Mouse (Mus musculus): Measurements from ENCODE around the gene Dnajc10. TPM values are rescaled to one million over a fixed set of nuclear protein-coding genes. Genes with fewer than 3 reads are reported as not detected.
A peak's percentile ranks its signal among the peaks of the same experiment; 100 is the strongest.

Dnajc10 gene
- polyA plus RNA-seq, 1 experiment from 2014 or later = 47.2 TPM

DNA sequence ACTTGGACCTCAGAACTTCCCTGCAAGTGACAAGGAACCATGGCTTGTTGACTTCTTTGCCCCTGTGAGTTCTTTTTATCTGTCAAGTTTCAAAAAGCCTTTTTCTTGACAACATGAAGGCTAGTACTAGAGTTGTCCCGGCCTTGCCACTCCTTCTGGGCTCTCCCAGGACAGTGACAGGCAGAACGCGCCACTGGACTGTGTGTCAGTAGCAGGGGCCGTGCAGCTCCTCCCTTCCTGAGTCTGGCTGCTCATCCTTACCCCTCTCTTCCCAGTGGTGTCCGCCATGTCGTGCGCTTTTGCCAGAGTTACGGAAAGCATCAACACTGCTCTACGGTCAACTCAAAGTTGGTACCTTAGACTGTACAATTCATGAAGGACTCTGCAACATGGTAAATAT, 25.3 kb downstream of the Dnajc10 start:
- 96% methylated on average over 9 of the region's 9 CpGs for WGBS
- no peak overlapping the region for H3K27ac ChIP-seq
- H3K4me2 ChIP-seq = no peak overlapping the region
- H3K36me3 ChIP-seq = peaks cover 80% of the 10 kb centered on the region
- H3K4me3 ChIP-seq = no peak overlapping the region
- no peak overlapping the region for H3K9ac ChIP-seq
- no peaks in the 10 kb centered on the region for H3K27me3 ChIP-seq
- H3K4me1 ChIP-seq (replicated peaks) = no peaks in the 10 kb centered on the region
- no peaks in the 10 kb centered on the region for H3K9me3 ChIP-seq (replicated peaks)
- no peak for ATAC-seq (replicated peaks; ENCODE audit: insufficient number of reproducible peaks, insufficient read depth, low FRiP score, low read depth)

- Histone ChIP-seq H3K4me1 (replicated peaks) (peaks cover 9% of the 10 kb centered on the region), H3K4me2 (no peak overlapping the region), H3K9me3 (replicated peaks) (no peaks in the 10 kb centered on the region), H3K27me3 (no peaks in the 10 kb centered on the region), H3K27ac (no peak overlapping the region), H3K4me3 (no peak overlapping the region), H3K9ac (no peak overlapping the region), H3K36me3 (peaks cover 31% of the 10 kb centered on the region)
- 76% methylated on average over 4 of the region's 4 CpGs for WGBS
- no peak for ATAC-seq (replicated peaks; ENCODE audit: insufficient number of reproducible peaks, insufficient read depth, low FRiP score, low read depth)
Measured at GRCm38 (mm10) chr2:80354531-80354930, 39.3 kb downstream of the Dnajc10 start.

DNA sequence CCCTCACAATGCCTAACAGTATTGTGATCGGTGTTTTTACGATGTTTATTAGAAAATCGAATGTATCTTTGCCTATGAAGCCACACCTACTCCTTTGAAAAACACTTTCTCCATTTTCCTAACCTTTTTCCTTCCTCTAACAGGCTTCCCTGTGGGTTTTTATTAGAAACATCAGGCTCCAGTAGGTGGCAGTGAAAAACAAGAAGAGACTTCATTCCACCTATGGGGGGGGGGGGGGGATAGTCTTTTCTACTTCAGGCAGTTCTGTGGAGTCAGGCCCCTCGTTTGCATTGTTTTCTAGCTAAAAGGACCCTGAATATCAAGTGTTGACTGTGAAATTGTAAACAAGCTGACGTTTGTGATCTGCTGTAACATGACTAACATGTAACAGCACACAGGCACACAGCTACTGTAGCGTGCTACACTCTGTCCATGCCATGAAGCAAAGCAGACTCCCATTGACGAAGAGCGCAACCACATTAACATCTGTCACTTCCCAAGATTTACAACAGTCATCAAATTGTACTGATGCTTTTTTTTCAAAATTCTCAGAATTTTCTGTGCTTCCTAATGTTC, 41.5 kb downstream of the Dnajc10 start:
- H3K27me3 ChIP-seq = no peaks in the 10 kb centered on the region
- H3K4me2 ChIP-seq = no peak overlapping the region
- H3K4me1 ChIP-seq (replicated peaks) = peaks cover 9% of the 10 kb centered on the region
- H3K4me3 ChIP-seq = no peak overlapping the region
- peaks cover 20% of the 10 kb centered on the region for H3K36me3 ChIP-seq
- H3K27ac ChIP-seq = no peak overlapping the region
- no peak overlapping the region for H3K9ac ChIP-seq
- no peak for ATAC-seq (replicated peaks; ENCODE audit: insufficient number of reproducible peaks, insufficient read depth, low FRiP score, low read depth)
- 55% methylated on average over 8 of the region's 8 CpGs for WGBS
- no peaks in the 10 kb centered on the region for H3K9me3 ChIP-seq (replicated peaks)

DNA sequence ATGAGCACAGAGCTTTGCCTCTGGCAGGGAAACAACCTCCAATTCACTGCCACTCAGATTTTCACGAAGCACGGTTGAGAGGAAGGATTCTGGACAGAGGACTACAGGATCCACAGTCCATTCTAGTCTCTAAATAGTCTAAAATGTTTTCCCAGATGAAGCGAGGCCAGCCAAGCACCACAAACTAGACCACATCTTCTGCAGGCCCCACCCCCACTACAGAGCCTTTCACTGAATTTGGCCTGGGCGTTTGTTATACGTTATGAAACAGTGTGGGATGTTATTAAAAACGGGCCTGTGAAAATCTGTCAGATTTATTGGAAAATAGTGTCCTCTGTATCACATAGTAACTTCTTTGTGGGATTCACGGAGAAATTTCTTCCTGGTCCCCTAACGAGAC, 56.2 kb downstream of the Dnajc10 start:
- Histone ChIP-seq H3K27me3 (no peaks in the 10 kb centered on the region), H3K4me3 (no peak overlapping the region), H3K4me2 (no peak overlapping the region), H3K4me1 (replicated peaks) (no peaks in the 10 kb centered on the region), H3K27ac (no peak overlapping the region), H3K9me3 (replicated peaks) (no peaks in the 10 kb centered on the region), H3K9ac (no peak overlapping the region), H3K36me3 (no peaks in the 10 kb centered on the region)
- ATAC-seq (replicated peaks; ENCODE audit: insufficient number of reproducible peaks, insufficient read depth, low FRiP score, low read depth) = no peak
- 79% methylated on average over 8 of the region's 8 CpGs for WGBS

- Histone ChIP-seq H3K4me2 (no peak overlapping the region), H3K4me3 (no peak overlapping the region), H3K27ac (no peak overlapping the region), H3K27me3 (no peaks in the 10 kb centered on the region), H3K9me3 (replicated peaks) (no peaks in the 10 kb centered on the region), H3K36me3 (no peaks in the 10 kb centered on the region), H3K4me1 (replicated peaks) (no peaks in the 10 kb centered on the region), H3K9ac (no peak overlapping the region)
- no peak for ATAC-seq (replicated peaks; ENCODE audit: insufficient number of reproducible peaks, insufficient read depth, low FRiP score, low read depth)
Measured at GRCm38 (mm10) chr2:80374892-80375291, 59.6 kb downstream of the Dnajc10 start.

DNA sequence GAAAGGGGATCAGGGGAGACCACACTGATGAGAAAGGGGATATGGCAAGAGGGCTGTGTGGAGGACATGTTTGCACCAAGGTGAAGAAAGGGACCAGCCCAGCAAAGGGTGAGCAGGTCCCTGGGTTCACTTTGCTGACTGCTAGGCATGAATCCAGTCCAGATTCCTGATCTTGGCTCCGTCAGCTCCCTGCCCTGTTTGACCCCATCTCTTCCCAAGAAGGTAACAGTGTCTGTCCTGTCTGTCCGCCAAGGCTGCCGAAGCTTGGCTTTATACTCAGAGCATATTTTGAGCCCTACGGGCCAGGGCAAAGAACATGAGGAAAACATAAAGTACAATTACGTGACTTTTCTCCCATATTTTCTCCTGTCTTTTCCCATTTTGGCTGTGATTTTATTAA, 64.6 kb downstream of the Dnajc10 start:
- no peak overlapping the region for H3K4me2 ChIP-seq
- H3K36me3 ChIP-seq = no peaks in the 10 kb centered on the region
- 83% methylated on average over 5 of the region's 5 CpGs for WGBS
- no peak overlapping the region for H3K27ac ChIP-seq
- H3K4me3 ChIP-seq = no peak overlapping the region
- ATAC-seq (replicated peaks; ENCODE audit: insufficient number of reproducible peaks, insufficient read depth, low FRiP score, low read depth) = no peak
- H3K9ac ChIP-seq = no peak overlapping the region
- H3K27me3 ChIP-seq = no peaks in the 10 kb centered on the region
- H3K4me1 ChIP-seq (replicated peaks) = no peaks in the 10 kb centered on the region
- H3K9me3 ChIP-seq (replicated peaks) = no peaks in the 10 kb centered on the region

GRCm38 (mm10) chr2:80384447-80384846, 69.2 kb downstream of the Dnajc10 start:
- no peak for ATAC-seq (replicated peaks; ENCODE audit: insufficient number of reproducible peaks, insufficient read depth, low FRiP score, low read depth)
- WGBS = 45% methylated on average over 4 of the region's 4 CpGs
- Histone ChIP-seq H3K27ac (no peak overlapping the region), H3K27me3 (no peaks in the 10 kb centered on the region), H3K36me3 (no peaks in the 10 kb centered on the region), H3K4me1 (replicated peaks) (peaks cover 8% of the 10 kb centered on the region), H3K9me3 (replicated peaks) (no peaks in the 10 kb centered on the region), H3K4me3 (no peak overlapping the region), H3K9ac (no peak overlapping the region), H3K4me2 (no peak overlapping the region)

DNA sequence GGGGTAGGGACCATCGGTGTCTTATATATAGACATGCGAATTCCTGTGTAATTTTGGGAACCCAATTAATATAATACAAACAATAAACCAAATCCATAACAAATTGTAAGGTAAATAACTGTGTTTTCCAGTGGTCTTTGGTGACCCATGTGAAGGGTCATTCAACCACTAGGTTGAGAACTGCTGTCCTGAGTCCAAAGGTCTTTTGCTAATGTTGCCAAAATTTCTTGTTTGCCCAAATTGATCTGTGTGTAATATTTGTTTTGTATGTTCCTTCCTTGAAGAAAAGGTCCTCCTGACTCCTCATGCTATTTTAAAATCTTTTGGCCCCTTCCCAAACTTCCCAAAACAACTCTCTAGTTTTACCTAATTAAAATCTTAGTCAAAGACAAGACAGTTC, 71.0 kb downstream of the Dnajc10 start:
- WGBS = 93% methylated on average over 2 of the region's 2 CpGs
- Histone ChIP-seq H3K9me3 (replicated peaks) (no peaks in the 10 kb centered on the region), H3K4me2 (no peak overlapping the region), H3K27me3 (no peaks in the 10 kb centered on the region), H3K9ac (no peak overlapping the region), H3K27ac (no peak overlapping the region), H3K4me1 (replicated peaks) (peaks cover 8% of the 10 kb centered on the region), H3K36me3 (no peaks in the 10 kb centered on the region), H3K4me3 (no peak overlapping the region)
- no peak for ATAC-seq (replicated peaks; ENCODE audit: insufficient number of reproducible peaks, insufficient read depth, low FRiP score, low read depth)

DNA sequence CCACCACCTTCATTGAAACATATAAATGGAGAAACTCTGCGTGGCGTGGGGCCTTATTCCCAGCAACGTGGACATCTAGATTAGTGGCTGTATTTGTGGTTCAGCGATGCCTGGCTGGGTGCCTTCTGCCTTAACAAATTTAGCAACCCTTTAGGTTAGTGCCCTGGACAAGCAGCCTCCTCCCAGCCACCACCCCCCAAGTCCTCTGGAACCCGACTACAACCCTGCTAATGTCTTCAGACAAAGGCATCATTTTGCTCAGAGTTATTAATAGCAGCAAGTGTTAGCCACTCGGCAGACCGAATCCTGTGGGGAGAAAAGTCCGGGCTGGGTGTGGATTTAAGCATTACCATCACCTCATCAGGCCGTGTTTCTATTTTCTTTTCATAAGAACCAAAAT, 72.4 kb downstream of the Dnajc10 start:
- WGBS = 26% methylated on average over 9 of the region's 9 CpGs
- peak; percentile 43; the same call in 1 of the 2 replicates for ATAC-seq (replicated peaks; ENCODE audit: insufficient number of reproducible peaks, insufficient read depth, low FRiP score, low read depth)
- H3K36me3 ChIP-seq = no peaks in the 10 kb centered on the region
- no peak overlapping the region for H3K4me3 ChIP-seq
- no peaks in the 10 kb centered on the region for H3K27me3 ChIP-seq
- peak overlapping the region; percentile 20; the same call in 1 of the 2 replicates for H3K27ac ChIP-seq
- 0 out of 2 replicates have a peak overlapping the region, but pooled peaks have one; percentile 21 for H3K4me2 ChIP-seq
- peaks cover 8% of the 10 kb centered on the region for H3K4me1 ChIP-seq (replicated peaks)
- H3K9me3 ChIP-seq (replicated peaks) = no peaks in the 10 kb centered on the region
- H3K9ac ChIP-seq = no peak overlapping the region

DNA sequence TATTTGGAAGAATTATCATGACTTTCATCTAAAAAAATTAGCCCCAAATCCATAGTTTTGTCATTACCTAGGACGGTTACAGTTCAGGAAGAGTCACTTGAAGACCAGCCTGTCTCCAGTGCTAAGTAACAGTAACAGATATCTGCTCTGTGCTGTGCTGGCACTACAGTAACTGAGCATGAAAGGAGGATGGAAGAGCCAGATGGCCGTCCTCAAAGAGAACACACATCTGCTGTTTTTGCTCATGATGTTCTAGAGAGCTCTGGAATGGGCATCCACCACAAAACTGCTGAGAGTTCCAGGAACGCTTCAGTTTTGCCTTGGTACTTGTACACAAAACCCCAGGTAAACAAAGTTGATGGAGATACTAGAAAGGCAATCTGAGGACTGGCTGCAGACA, 73.1 kb downstream of the Dnajc10 start:
- 50% methylated on average over 3 of the region's 3 CpGs for whole genome bisulfite sequencing
- no peak overlapping the region for H3K27ac ChIP-seq
- no peak overlapping the region for H3K4me3 ChIP-seq
- no peak overlapping the region for H3K9ac ChIP-seq
- peaks cover 8% of the 10 kb centered on the region for H3K4me1 ChIP-seq (replicated peaks)
- no peaks in the 10 kb centered on the region for H3K27me3 ChIP-seq
- no peaks in the 10 kb centered on the region for H3K36me3 ChIP-seq
- no peak overlapping the region for H3K4me2 ChIP-seq
- no peak for ATAC-seq (replicated peaks; ENCODE audit: insufficient number of reproducible peaks, insufficient read depth, low FRiP score, low read depth)
- no peaks in the 10 kb centered on the region for H3K9me3 ChIP-seq (replicated peaks)

GRCm38 (mm10) chr2:80396057-80396456, 80.8 kb downstream of the Dnajc10 start:
- ATAC-seq (replicated peaks; ENCODE audit: insufficient number of reproducible peaks, insufficient read depth, low FRiP score, low read depth) = no peak
- H3K9ac ChIP-seq = no peak overlapping the region
- no peaks in the 10 kb centered on the region for H3K36me3 ChIP-seq
- H3K27ac ChIP-seq = no peak overlapping the region
- no peaks in the 10 kb centered on the region for H3K9me3 ChIP-seq (replicated peaks)
- H3K4me3 ChIP-seq = no peak overlapping the region
- H3K4me2 ChIP-seq = no peak overlapping the region
- no peaks in the 10 kb centered on the region for H3K27me3 ChIP-seq
- no peaks in the 10 kb centered on the region for H3K4me1 ChIP-seq (replicated peaks)
- WGBS = 54% methylated on average over 7 of the region's 7 CpGs

DNA sequence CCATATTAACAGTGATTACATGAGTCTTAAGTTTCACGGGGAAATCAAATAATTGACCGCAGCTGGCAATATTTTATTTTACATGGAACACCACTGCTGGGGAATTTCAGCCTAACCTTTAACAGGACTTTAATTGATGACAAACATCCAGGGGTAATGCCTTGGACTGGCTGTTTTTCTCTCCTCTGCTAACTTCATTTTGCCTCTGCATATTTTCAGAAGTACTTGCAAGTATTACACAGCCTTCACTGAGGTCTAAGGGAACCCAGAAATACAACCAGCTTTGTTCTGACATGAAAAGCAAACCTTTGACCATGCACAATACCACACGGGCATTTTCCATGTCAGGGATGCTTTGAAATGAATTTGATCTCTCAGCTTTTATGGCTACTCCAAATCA, 81.6 kb downstream of the Dnajc10 start:
- Histone ChIP-seq H3K4me2 (no peak overlapping the region), H3K9me3 (replicated peaks) (no peaks in the 10 kb centered on the region), H3K4me1 (replicated peaks) (no peaks in the 10 kb centered on the region), H3K36me3 (no peaks in the 10 kb centered on the region), H3K27ac (no peak overlapping the region), H3K27me3 (no peaks in the 10 kb centered on the region), H3K9ac (no peak overlapping the region), H3K4me3 (no peak overlapping the region)
- no peak for ATAC-seq (replicated peaks; ENCODE audit: insufficient number of reproducible peaks, insufficient read depth, low FRiP score, low read depth)
- 66% methylated on average over 3 of the region's 3 CpGs for WGBS
